Mouse (Mus musculus) cerebellum, postnatal 25 days (tissue): Measurements from ENCODE around the gene Camk2n1.
A peak's percentile ranks its signal among the peaks of the same experiment; 100 is the strongest.
"Not testable (repeated sequence)": the region's sequence is repeated elsewhere in the genome, so short reads cannot be mapped to it uniquely, and the experiment has no call there.

Experiments used
- DNase-seq, 2 experiments: peaks; one replicate each; pipeline ENCODE4 v3.0.0; 2021; ENCODE audit warnings: mixed read lengths in 2 of 2

Gene Camk2n1

GRCm38 (mm10) chr4:138453753-138454570 lies at the start of gene Camk2n1:
Camk2n1 (plus strand) TSS chr4:138454314.
- peak; percentile 87 to 92 for DNase-seq

GRCm38 (mm10) chr4:138404806-138405205 lies 49.3 kb upstream of the Camk2n1 start:
- peak; percentile 32 to 58 for DNase-seq

GRCm38 (mm10) chr4:138407479-138408194 lies 46.5 kb upstream of the Camk2n1 start:
- DNase-seq, result no peak

- no peak for DNase-seq
These were observed 43.1 kb upstream of the Camk2n1 start for GRCm38 (mm10) chr4:138411011-138411410.

GRCm38 (mm10) chr4:138411504-138412121 lies 42.5 kb upstream of the Camk2n1 start:
- DNase-seq, result no peak

GRCm38 (mm10) chr4:138414725-138415124 lies 39.4 kb upstream of the Camk2n1 start:
- DNase-seq, result no peak

- no peak for DNase-seq
These were observed 38.1 kb upstream of the Camk2n1 start for GRCm38 (mm10) chr4:138415991-138416390.

GRCm38 (mm10) chr4:138416414-138416813 lies 37.7 kb upstream of the Camk2n1 start:
- DNase-seq, result no peak

- DNase-seq, result no peak
These were observed 36.2 kb upstream of the Camk2n1 start for GRCm38 (mm10) chr4:138417882-138418281.

GRCm38 (mm10) chr4:138418340-138418957 lies 35.7 kb upstream of the Camk2n1 start:
- no peak for DNase-seq

- no peak for DNase-seq
These were observed 29.1 kb upstream of the Camk2n1 start for GRCm38 (mm10) chr4:138425028-138425427.

- DNase-seq, result not testable (repeated sequence)
These were observed 28.5 kb upstream of the Camk2n1 start for GRCm38 (mm10) chr4:138425604-138426003.

GRCm38 (mm10) chr4:138426778-138427705 lies 27.1 kb upstream of the Camk2n1 start:
- DNase-seq, result peak; percentile 90 to 94

GRCm38 (mm10) chr4:138429778-138430177 lies 24.3 kb upstream of the Camk2n1 start:
- peak in 1 of 2 experiments; percentile 53 for DNase-seq

- DNase-seq, result no peak
These were observed 22.8 kb upstream of the Camk2n1 start for GRCm38 (mm10) chr4:138431340-138431739.

- peak; percentile 98 for DNase-seq
These were observed 19.5 kb upstream of the Camk2n1 start, which contains the start of gene Mul1 for GRCm38 (mm10) chr4:138434347-138435316. Mul1 (plus strand) TSS chr4:138434671.

- no peak for DNase-seq
These were observed 14.1 kb upstream of the Camk2n1 start for GRCm38 (mm10) chr4:138440062-138440461.

- DNase-seq, result no peak
These were observed 9.2 kb upstream of the Camk2n1 start for GRCm38 (mm10) chr4:138444941-138445340.

- no peak for DNase-seq
These were observed 7.1 kb upstream of the Camk2n1 start for GRCm38 (mm10) chr4:138446981-138447380.

GRCm38 (mm10) chr4:138447387-138447786 lies 6.7 kb upstream of the Camk2n1 start:
- DNase-seq, result peak; percentile 95 to 96
